Mouse (Mus musculus) adrenal gland, adult (tissue): ENCODE measurements around the gene Atf2.
A peak's percentile ranks its signal among the peaks of the same experiment; 100 is the strongest.
"Not testable (repeated sequence)": the region's sequence is repeated elsewhere in the genome, so short reads cannot be mapped to it uniquely, and the experiment has no call there.

ENCODE experiments used
- DNase-seq, 2 experiments: peaks; one replicate each; pipeline ENCODE4 v3.0.0; 2022 to 2023; ENCODE audit warnings: low spot score in 1 of 2; ENCODE audit not compliant: inconsistent age in 2 of 2

Gene Atf2

DNA sequence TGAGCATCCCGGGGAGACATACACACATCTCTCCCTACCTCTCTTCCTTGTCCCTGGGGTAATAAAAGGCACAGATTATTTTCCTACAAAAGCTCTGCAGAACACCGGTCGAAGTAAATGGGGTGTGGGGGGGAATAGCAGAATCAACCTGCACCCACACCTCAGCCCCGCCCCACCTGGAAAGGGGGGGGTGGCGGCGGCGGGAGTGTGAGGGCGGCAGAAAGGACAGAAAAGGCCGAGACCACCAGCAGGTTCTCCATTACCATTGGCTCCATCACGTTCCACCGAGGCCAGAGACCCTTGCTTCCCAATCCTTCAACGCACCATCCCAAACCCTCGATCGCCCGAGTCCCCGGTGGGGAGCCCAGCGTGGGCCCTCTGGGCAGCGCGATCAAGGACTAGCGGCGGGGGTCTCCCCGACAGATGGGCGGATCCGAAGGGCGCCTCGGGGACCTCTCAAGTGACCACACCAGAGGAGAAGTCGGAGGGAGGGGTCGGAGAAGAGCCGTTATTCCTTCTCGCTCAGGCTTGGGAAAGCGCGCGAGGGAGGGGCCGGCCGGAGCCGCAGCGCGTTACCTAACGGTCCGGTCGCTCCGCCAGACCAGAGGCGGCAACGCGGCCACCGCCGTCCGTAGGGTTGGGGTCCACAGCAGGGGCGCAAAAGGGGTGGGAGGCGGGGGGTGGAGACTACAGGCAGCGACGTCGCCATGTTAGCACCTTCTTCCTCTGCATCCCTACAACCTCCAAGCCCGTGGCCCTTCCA, 557 bp downstream of the Atf2 start:
- no peak for DNase-seq

DNA sequence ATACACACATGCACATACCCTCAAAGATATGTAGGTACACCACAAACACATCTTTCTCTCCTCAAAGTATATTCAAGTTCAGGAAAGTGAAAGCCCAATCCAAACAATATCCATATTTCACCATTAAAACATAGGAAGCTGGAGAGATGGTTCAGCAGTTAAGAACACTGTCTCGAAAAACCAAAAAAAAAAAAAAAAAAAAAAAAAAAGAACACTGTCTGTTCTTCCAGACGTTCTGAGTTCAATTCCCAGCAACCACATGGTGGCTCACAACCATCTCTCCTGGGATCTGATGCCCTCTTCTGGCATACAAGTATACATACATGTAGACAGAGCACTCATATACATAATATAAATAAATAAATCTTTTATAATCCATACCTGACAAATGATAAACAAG, 6.4 kb downstream of the Atf2 start:
- DNase-seq: no peak

DNA sequence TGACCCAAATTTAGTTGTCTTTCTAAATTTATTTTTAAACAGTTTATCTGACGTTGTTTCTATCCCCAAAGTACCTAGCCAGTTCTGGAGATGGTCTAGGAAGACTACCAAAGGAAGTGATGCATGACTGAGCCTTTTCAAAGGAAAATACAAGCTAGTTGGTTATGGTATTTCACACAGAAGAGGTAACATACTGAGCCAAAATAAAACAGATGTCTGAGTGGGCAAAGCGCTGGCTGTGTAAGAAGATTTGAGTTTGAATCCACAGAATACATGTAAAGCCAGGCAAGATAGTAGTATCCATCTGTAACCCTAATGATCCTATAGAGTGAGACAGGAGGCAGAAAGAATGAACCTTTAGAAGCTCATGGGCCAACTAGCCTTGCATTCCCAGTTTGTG, 14.5 kb downstream of the Atf2 start:
- no peak for DNase-seq

DNA sequence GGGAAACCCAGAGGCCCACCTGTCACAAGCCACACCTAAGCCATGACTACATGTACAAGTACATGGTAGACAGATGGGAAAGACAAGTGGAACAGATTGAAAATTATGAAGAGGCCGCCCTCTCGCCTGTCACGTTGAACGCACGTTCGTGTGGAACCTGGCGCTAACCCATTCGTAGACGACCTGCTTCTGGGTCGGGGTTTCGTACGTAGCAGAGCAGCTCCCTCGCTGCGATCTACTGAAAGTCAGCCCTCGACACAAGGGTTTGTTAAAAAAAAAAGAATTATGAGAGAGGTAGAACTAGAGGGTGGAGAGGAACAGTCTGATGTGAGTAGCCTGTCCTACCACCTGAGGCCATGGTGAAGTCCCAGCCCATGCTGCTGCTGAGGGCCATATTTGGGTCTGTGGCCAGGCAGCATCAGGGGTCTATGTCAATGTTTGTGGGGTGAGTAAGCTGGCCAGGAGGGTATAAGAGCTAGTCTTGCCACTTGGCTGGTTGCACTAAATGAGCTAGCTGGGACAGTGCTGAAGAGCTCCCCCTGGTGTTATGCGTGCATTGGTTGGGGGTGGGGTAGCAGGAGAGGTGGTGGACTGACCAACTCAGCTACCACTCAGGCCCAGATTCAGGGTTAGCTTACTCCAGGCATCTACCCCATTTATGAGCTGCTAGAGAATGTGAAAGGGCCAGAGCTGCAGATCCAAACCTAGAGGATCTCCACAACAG, 24.5 kb downstream of the Atf2 start:
- DNase-seq: peak; percentile 75 to 95

DNA sequence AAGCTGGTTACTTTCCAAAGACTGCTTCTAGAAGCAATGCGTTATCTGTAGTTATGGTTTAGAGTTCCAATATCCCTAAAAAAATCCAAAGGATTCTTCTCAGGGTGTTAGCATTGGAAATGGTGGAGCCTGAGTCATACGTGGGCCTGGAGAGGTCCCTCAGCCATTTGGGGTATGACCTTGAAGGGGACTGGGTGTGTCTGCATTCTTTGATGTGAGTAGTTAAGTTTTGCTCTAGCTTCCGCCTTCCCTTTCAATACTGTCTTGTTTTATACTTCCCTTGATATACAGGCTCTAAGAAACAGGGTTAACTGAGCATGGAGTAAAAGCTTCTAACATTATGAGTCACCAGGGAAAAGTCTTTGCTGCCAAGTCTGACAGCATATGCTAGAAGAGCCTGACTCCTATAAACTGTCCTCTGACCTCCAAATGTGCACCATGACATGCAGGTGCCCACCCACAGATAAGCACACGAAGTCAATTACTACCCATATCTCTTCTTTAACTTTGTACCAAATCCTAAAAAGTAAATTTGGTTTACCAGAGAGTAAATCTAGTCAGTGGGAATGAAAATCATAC, 32.3 kb downstream of the Atf2 start:
- peak; percentile 26 to 78 for DNase-seq

DNA sequence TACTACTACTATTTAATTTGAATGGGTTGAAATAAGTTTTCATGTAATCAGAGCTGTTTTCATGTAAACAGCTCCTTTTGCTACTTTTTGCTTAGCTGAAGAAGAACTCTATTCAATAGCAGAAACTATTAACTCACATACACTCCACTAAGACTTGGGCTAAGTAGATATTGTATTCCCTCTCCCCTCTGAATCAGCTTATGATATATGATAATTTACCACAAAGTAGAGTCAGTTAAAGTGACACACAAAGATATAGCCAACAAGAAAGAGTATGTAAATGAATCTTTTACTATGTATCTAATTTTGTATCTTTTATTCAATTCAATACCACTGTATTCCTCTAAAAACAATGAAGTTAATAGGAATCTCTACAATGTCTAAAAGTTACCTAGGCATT, 35.1 kb downstream of the Atf2 start:
- DNase-seq: no peak

DNA sequence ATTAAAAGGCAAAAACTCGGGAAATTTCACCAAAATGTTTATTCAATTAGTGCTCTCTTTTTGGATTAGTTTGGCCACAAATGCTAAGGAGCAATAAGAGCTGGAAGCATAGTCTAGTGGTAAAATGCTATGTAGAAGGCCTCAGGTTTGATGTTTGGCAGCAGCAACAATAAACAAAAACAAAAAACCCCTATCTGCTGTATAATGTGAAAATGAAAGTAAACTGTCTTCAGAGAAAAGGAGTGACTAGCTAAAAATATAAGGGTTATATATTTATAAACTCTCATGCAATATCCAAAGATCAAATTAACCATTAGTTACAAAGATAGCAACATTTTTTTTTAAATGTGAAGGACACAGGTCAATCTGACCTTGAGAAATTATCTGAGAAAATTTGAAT, 36.2 kb downstream of the Atf2 start:
- no peak for DNase-seq

DNA sequence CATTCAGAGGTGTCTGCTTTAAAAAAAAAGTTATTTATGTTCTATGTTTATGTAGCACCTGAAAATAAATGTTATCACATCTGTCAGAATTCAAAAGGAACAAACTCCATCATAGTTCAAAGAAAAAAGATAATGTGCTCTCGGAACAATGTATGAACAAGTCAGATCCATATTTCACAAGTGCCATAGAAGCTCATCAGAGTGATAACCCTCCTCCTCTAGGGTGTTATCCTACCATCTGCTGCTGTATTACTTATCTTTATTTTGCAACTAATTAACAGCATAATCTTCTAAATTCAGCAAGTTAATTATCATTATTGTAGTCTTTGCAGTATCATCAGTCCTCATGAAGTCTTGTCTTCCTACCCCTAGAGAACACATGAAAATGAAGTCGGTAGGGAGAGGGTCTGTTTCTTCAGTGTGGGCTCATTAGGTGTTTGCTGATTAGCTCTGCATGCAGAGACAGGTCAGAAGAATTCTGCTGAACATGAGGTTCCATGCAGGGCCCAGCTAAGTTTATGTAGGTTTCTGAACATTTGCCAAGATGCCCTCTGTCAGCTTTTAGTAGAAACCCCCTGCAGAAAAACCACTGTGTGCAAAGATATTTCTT, 57.9 kb downstream of the Atf2 start:
- DNase-seq: no peak

DNA sequence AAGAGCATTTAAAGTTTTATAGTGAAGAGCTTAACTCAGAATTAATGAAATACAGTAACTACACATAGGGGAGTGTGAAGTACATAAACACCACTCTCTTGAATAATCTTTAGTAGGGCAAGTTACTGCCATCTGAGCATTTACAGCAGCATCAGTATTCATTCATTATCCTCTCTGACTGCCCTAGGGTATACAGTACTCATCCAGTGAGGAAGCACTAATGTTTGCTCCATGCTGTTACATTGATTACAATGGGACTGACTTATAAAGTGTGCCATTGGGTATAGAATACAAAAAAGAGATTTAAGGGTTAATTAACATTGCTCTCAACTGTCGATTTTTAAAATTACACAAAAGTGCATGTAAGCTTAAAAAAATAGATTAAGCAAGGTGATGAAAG, 59.2 kb downstream of the Atf2 start:
- DNase-seq: no peak

DNA sequence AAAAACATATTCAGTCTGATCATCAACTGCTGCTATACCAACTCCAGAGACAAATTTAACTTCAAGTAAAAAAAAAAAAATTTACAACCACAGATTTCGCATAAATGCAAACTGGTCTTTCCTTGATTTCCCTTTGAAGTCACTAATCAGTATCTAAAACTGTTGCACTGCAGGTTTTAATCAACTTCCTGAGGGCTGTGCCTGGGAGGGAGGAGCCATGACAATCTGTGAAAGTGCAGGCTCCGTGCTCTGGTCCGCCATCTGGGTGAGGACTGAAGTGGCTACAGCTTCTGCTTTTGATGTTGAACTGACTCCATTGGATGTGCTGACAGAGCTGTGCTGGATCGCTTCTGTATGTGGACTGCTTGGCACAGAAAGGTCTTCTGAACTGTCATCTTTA, 73.7 kb downstream of the Atf2 start:
- peak in 1 of 2 experiments; percentile 4 for DNase-seq

DNA sequence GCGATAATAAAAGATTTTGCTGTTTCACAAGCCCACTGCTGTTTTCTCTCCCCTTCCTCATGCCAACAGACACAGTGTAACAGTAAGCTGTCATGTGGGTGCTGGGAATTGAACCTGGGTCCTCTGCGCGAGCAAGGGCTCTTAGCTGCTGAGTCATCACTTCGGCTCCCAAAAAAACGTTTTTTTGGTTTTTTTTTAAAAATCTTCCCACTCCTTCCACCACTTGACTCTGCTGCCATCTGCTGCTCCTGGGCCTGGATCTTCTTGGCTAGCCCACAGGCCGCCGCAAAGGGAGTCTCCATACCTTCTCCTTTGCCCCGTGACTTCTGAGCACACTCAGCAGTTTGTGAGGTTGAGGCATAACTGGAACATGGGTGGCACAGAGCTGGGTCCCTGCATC, 84.8 kb downstream of the Atf2 start:
- DNase-seq: no peak

DNA sequence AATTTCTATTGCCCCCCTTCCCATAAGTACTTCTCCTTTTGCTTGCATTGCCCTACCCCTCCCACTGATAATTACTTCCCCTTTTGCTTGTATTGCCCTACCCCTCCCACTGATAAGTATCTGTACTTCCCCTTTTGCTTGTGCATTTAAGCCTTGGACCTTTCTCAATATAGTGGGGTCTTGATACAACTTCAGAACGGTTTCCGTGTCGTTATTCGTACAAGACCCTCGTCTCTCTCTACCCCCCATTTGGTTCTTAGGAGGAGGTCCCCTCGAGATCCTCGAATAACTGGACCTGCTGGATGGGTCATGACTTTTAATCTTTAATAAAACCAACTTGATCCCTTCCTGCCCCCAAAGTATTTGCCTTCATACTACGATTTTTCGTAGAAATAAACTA, 92.3 kb downstream of the Atf2 start:
- not testable (repeated sequence) for DNase-seq

DNA sequence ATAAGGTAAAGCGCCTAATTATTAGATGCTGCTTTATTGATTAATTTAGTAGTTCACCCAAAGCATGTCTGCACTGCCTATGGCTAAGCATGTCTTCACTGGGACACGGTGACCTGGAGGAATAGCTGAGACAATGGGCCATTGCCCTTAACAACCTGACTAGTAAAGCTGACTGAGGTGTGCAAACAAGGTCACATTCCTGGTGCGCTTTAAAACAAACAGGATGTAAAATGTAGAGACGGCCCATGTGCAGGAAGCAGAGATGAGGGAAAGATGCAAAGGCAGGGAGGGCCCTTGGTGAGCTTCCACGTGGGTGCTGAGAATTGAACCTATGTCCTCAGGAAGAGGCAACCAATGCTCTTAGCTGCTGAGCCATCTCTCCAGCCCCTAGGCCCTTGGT, 93.7 kb downstream of the Atf2 start:
- no peak for DNase-seq

DNA sequence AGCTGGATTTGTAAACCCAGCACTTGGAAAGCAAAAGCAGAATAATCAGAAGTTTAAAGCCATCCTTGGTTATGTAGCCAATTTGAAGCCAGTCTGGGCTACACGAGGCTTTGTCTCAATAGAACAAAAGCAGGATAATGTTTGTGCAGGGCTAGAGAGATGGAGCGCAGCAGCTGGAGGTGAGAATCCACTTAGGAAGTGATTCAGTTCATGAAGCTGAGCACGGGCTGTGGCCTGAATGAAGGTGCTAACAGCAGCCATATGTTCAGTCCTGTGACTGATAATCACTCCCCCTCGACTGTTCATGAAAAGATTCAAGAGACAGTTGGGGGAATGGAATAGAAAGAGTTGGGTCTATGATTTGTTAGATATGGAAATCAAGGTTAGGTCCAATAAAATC, 94.3 kb downstream of the Atf2 start:
- DNase-seq: no peak

DNA sequence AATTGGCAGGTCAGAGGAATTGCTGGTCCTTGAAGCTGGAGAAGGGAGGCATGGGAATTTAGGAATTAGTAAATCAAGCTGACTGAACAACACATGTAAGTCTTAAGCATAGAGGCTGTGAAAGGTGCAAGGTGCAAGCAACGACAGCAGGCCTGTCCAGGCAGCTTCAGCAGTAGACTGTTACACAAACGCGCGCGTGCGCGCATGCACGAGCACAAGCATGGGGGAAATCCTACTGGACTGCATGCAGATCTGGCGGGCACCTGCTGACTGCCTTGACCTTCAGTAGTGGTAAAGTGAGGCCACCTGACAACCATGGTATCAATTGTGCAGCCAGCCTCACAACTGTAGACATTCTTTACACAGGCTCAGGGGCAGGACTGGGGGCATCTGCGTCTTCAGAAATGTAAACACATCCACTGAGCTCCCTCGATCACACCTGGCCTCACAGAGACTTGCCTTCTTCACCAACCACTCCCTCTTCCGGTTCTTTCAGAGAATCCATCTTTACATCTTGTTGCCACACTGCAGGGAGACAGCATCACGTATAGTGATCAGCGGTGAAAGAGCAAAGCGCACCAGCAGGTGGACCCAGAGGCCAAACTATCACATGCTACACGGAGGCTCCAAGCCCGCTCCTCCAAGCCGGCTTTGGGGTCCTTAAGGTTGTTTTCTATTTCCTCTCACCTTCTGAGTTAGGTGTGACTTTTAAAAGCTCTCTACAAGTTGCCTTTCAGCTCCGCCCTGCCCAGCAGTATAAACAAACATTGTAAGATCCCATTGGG, 100.4 kb downstream of the Atf2 start:
- DNase-seq: peak in 1 of 2 experiments; percentile 27

DNA sequence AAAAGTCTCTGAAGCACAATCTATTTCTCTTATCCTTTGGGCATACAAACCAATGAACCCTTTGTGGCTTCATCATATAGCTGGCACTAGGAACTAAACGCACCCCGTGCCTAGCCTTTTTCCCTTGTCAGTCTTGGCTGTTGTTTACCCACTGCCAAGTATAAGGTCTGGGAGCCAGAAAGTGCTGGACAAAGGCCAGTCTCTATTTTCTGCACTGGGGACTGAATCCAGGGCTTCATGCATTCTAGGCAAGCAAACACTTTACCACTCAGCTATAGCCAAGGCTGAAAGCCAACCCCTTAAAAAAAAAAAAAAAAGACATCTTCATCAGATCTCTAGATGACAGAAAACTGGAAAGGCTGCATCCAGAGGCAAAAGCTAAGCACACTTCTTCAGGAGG, 102.1 kb downstream of the Atf2 start:
- DNase-seq: peak in 1 of 2 experiments; percentile 35

DNA sequence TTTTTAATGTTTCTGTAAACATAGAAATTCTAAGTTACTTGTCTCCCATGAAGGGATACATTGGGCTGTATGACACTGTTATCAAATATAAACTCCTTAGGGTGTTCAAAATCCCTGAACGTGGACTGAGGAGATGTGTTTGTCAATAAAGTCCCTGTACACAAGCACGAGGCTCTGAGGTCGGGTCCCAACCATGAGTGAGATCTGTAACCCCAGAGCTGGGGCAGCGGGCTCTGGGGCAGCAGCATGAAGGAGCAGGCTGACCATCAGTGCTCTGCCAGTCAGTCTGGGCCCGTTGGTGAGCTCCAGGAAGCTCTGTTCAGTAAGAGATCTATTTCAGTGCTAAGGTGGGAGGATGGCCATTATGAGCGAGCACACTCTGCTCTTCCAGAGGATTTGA, 104.0 kb downstream of the Atf2 start:
- DNase-seq: no peak

DNA sequence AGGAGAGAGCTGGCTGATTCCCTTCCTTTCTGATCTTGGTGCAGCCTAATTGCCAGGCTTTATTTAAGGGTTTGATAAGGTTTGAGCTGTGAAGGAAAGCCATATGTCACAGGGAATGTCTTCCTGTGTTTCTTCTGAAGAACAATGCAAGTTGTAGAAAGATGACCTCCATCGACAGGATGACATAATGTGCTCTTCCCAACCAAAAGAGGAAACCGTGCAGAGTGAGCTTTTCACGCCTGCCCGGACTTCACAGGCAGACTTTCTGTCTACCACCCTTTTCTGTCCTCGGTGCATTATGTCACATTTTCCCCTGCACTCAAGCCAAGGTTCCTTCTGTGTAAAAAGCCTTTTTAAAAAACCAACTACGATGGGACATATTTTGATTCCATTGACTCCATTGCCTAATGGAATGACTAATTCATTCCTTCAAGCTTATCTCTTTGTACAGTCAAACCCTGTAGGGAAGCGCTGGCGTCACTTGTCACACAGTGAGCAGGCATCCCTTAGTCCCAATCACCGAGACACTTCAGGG, 110.0 kb downstream of the Atf2 start:
- DNase-seq: no peak

DNA sequence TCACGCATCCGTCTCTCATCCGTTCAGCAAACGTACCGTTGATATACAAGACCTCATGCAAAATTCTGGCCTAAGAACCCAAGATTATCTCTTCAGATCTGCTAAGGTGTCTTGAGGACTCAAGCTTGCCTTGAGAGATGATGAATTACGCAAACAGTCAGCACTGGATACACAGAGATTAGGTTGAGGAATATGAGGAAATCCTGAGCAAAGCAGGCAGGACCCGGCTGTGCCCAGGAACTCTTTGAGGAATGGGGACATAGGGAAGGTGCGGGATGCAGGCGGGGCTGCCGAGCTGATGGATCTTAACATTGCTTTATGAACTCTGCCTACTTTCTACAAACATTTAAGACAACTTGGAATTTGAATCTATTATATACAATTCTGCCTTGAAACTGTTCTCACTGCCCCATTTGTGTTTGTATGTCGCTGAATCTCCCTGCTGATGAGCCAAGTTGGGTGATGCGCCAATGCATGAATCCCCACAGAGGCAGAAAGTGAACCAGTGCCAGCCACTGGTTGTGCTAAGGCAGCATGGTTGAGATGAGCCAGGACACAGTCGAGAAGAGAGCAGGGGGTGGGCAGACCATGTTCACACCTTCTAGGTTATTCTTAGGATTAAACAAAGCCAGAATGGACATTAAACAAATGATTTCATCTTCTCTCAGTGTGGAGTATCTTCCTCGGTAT, 112.0 kb downstream of the Atf2 start:
- no peak for DNase-seq

DNA sequence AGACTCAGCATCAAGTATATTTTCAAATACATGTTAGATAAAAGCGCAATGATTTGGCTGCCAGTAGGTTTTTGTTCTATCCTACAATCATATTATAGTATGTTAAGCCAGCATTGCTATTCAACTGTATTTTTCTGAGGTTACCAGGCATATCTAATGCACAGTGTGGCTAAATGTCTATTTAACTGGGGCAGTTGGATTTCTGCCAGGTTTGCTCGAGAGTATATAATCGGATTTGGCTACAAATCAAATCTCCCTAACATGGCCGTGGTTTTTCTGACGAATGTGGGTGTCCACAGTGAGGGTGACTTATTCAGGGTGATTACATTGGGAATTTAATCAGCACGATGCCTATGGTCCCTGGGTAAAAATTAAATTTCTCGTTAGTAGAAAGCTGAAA, 112.6 kb downstream of the Atf2 start:
- DNase-seq: no peak
